Mouse (Mus musculus): ENCODE measurements around the gene Lipa.

The Lipa gene

DNA sequence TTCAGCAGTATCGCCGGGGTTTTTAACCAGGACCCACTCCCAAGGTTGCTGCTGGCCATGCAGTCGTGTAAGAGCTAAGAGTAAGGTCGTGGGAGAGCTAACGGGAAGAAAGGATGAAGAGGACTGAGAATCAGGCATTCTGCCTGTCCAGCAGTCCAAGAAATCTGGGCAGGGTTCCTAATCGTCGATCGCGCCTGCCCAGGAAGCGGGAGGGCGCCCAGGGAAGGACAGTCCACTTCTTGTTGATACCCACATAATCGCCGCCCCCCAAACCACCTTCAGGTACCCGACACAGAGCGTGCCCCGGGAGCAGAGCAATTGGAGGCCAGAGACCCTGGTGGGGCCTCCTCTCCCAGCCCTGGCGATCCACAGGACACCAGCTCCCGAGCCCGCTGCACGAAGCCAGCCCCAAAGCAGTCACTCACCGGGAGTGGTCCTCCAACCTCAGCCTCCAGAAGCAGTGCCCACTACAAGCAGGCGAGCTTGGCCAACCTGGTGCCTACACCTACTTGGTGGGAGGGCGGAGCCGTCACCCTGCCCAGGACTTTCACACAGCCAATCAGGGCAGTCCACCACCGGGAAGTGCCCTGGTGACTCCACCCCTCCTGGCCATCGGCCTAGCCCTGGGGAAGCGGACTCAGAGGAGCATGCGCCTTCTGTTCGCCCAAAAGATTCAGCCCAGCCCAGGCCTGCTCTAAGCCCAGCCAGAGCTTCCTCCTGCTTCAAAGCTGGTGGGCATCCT lies at the start of gene Lipa:
TSS of gene Lipa (minus strand) at position 534 of the 742 bp plus-strand sequence.
- DNase-seq, result peak; percentile 85 to 90

DNA sequence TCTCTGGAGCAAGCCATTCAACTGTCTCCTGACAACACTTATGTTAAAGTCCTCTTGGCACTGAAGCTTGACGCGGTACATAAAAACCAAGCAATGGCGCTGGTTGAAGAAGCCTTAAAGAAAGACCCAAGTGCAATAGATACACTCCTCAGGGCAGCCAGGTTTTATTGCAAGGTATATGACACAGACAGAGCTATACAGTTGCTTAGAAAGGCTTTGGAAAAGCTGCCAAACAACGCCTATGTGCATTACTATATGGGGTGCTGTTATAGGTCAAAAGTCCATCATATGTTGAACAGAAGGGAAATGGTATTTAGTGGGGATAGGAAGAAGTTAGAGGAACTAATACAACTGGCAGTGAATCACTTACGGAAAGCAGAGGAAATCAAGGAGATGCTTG lies 46.4 kb upstream of the Lipa start:
- no peak for DNase-seq

DNA sequence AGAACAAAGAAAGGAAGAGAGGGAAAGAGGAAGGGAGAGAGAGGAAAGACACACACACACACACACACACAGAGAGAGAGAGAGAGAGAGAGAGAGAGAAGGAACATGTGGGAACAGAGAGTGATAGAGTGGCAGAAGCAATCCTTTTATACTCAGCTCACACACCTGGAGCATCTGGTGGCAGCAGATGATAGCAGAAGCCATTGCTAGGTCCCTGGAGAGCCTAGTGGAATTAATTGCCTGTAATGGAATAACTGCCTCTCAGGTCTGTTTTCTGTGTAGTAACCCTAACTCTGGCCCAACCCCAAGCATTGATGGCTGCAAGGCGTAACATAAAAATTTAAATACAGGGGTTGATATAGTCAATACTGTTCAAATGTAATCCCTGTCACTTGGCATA lies 43.8 kb upstream of the Lipa start:
- no peak for DNase-seq

DNA sequence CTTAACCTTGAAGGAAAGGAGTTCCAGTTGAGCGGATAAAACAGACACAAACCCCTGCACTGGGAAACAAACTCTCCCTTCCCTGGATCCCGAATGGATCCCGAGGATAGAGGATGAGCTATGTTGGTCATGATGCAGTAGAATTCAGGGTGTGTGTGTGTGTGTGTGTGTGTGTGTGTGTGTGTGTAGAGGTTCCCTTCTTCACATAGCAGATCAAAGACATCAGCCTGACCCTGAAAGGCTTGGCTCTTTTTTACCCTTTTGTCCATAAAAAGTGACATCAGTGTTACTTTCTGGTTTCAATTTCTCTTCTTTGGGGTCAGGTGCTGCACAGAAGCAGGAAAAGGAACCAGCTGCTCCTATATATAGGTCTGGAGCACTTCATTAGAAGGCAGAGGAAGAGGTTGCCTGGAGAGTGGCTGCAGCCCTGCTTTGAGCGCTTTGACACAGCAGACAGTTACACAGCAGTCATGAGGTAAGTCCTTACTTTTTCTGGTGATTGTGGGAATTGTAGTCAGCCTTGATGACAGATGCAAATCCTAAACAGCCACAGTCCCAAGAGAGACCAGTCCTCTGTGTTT lies 42.7 kb upstream of the Lipa start:
- no peak for DNase-seq

DNA sequence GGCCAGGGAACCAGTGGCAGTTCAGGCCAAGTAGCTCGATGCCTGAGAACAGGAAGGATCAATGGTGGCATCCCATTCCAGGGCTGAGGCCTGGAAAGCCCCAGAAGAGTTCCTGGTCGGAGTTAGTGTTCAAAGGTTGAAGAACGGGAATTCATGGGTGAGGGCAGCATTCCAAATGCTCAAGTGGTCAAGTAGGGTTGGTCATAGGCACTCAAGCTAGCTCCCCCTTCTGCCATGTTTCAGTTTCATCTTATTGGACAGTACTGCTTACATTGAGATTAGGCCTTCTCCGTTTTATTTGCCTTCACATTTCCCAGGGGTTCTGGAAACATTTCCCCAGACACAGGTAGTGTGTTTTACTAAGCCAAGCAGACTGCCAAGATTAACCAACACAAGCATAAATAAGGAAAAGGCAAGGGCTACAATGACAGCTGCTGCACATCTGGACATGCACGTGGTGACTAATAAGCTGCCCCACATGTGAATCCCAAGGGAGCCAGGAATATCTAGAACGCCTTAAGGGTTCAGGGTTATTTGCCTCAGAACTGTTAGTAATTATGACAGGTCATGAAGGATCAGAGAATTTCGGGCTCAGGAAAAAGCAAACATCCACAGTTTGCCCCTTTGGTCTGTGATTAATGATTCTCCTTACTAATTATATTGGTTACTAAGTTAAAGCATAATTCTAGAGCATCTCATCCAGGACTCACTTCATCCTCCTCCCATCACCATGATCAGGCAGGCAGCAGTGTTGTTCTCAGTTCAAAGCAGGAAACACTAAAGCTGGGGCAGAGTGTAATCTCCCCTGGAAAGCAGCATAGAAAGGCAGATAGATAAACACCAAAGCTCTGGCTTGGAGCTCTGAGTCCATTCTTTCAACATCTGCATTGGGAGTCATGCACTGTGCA lies 42.0 kb upstream of the Lipa start:
- no peak for DNase-seq

DNA sequence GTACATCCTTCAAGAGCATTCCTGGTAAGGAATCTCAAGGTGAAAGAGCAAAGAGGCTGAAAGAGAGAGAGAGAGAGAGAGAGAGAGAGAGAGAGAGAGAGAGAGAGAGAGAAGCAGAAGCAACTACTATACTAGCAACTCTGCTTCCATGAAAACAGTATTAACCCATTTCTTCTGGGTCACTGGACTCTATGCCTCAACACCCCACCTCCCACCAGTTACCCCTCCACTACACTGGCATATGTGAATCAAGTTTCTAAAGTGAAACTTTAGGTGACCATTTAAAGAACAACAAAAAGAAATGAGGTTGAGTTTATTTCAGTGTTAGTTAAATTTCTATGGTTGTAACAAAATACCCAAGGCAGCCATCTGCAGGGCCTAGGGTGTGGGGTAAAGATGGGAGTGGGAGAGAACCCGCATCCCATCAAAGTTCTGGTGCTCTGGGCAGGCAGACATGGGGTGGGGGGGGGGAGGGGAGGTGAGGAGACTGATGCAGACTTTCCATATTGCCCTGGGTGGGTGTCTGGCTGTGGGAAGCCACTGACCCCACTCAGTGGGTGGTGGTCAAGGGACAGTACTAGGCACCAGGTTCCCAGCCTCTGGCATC lies 39.0 kb upstream of the Lipa start:
- DNase-seq, result no peak

DNA sequence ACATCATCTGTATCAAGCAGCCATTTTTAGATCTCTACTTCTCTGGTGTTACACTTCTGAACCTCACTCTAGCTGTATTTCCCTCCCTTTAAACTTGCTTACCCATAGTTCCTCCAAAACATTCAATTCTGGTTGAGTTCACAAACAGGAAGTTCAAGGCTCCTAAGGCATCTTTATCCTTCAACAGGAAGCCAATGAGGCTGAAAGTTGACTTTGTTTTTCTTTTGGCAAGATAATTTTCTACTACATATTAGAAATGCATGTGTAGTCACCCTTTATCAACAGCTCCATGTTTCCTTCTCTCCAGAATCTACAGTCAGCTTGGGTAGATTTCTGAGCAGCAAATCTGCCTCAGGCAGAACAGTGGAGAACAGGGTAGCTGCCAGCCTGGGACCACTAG lies 35.3 kb upstream of the Lipa start:
- no peak for DNase-seq

DNA sequence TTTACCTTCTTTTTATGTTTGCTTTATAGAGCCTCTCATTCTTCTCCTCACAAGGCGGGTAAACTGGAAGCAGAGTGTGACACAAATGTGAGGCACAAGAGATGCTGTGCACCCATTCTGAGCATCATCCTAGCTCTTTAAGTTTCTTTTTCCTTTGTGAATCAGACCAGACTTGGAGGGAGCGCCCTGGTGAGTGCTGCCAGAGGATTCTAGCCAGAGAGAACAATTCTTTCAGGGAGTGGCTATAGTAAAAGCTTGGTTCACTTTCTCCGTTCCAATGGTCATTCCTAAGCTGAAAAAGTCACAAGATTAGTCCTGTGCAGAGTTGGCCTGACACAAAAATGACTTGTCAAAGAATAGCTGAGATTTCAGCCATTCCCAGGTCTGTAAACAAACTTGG lies 29.3 kb upstream of the Lipa start:
- DNase-seq, result no peak

DNA sequence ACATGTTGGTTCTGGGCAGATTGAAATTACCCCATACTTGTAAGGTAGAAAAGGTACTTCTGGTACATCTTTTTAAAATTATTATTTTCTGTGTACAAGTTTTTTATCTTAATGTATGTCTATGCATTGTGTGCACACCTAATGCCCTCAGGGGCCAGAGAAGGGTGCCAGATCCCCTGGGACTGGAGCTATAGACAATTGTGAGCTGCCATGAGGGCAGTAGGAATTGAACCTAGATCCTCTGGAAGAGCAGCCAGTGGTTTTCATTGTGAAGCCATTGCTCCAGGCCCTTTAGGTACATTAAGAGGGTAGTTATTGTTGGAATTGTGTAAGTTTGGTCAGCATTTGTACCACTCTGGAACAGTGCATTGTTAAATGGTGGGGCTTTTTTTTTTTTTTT lies 26.8 kb upstream of the Lipa start:
- no peak for DNase-seq

DNA sequence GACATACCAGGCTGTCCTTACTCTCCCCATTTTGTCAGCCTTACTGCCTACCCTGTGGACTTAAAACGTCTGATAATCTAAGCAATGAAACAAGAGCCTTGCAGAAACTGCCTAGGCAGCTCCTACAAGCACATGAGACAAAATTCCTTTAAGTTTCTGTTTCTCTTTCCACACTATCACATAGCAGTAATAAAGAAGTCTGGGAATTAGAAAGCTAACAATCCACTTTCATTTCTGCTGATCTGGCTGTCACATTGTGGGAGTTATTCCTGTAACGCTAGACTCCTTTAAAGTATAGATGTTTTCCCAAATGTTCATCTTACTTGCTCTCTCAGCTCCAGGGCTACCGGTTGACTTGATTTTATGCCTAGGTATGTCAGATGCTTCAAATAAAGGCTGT lies 26.2 kb upstream of the Lipa start:
- no peak for DNase-seq

DNA sequence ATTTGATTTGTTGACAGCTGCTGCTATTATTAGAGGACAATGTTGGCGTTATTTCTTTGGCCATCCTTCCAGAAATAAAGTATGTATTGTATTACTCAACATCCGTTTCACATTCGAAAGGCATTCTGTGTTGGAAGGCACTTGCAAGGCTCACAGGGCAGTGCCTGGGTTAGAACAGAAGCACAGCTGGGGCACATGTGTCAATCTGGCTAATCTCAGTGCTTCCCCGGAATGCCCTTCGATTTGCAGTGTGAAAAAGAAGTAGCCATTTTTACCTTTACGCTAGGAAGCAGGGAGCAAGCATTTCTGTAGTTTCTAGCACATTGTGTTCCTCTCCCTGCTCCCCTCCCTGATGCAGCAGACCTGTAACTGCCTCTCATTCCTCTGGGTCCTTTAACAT lies 25.7 kb upstream of the Lipa start:
- DNase-seq, result no peak

DNA sequence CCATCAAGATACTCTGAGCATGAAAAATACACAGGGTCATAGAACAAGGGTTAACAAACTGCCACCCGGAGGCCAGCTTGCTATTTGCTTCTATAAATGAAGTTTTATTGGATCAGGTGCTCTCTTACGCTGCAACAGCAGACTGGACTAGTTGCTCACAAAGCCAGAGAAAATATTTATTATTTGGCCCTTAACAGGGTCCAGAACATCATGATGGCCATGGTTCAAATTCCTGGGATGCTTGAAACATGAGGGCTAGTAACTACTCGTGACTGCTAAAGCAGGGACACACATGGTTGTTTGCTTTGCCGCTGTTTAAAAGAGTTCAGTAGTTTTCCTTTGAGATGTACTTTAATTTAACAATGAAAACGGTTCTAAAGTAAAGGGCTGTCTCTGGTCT lies 24.7 kb upstream of the Lipa start:
- DNase-seq, result no peak

DNA sequence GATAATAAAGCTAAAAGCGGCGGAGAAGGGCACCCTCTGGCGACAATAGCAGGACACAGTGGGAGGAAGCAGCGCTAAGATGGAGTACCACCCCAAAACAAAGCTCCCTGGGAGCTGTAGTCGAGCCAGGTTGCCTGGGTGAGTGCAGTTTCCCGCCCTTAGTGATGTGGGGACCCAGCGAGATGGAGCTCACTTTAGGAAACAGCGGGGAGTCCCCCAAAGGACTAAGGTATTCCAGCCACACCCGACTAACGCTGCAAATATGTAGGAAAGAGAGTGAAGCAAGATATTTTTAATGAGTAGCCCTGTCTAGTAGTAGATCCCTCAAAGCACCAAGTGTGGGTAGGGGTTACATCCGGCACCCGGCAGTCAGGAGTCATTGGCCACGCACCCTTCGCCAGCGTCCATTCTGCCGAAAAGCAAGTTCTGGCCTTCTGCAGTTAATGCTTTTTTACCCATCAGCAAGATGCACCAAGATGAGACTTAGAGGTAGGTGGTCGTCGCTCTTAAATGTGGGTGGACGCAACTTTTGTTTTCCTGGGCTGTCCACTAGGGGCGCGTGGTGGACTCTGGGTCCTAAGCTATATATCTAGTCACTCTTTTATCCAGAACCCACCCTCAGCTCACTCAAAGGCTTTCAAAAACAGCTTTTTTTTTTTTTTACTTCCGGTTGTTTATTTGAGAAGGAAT lies 23.4 kb upstream of the Lipa start, which contains the start of gene Ifit2:
TSS of gene Ifit2 (plus strand) at position 161 of the 690 bp plus-strand sequence.
- DNase-seq, result peak; percentile 48 to 64

DNA sequence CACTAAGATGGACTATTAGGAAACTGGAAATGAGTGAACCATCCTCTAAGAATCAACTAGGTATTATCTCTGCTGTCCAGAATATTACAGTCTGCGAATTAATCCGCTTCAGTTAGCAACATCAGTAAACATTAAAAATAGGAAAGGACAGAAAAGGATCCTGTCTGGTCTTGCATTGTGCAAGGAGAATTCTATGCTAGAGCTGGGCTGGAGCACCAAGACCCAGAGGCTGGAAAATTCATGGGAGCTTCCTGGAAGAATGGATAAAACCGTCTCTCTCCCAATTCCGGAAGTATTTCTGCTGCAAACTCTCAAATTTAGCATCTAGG lies 22.9 kb upstream of the Lipa start:
- no peak for DNase-seq

DNA sequence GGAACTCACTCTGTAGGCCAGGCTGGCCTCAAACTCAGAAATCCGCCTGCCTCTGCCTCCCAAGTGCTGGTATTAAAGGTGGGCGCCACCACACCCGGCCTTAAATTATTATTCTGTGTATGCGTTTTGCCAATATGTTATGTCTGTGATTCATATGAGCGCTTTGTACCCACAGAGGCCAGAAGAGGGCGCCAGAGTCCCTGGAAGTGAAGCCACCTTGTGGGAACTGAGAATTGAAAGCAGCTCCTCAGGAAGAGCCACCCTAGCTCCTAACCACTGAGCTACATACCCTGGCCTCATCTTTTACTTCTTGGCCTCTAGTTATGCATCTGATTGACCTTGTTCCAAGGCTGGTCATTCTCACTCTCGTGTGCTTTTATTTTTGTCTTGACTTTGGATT lies 20.7 kb upstream of the Lipa start:
- DNase-seq, result peak; percentile 75 to 87

DNA sequence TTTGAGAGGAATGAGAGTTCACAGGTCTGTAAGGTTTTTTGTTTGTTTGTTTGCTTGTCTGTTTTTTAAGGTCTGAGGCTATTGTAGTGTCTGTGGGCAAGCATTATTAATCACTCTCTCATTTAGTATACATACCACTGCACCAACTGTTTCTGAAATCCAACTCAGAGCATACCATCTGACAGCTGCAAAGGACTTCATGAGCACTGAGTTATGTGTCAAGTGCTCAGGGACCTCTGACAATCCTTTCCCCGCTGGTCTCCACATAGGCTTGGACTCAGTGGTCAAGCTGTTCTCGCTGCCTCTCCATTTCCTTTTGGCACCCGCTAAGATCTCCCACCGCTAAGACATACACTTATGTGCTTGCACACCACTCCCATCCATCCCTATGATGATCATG lies 18.9 kb upstream of the Lipa start:
- DNase-seq, result no peak

DNA sequence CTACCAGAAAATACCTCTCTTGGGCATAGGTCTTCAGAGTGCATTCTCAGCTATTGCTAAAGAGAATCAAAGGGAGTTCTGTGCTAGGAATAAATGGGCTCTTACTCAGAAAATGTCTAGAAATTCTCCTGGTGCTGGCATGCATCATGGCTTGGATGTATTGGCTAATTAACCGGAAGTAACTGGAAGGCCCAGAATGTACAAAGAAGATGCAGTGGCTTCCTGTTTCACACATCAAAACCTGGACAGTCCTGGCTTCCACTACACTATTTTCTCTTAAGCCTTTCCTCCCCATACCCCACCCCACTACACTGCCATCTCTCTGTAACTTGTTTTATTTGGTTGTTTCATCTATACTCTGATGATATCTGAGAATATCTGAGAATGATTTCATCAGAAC lies 12.1 kb upstream of the Lipa start:
- no peak for DNase-seq

DNA sequence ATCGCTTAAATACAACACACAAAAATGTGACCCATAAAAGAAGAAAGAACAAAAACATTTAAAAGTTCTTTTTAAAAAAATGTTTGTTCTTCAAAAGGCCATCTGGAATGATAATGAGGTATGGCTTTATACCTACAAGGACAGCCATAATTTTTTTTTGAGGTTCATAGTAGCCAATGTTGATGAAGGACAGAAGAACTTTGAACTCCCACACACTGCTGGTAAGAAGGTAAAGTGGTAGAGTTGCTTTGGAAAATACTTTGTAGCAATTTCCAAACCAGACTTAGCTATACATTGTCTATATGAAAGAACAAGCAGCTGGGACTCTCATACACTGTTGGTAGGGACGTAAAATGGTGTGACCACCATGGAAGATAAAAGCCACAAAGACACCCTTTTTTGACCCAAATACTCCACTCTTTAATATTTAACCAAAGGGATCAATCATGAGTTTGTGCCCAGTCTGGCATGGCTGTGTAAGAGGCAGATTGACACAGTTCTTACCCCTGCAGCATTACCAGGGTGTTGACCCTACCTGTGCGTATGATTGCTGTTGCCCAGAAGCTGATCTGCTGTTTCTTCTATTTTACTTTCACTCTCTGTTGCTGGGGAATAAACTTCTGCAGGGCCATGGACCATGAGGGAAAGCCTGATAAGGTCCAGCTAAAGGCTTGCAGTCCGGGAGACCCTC lies 4.9 kb upstream of the Lipa start:
- DNase-seq, result no peak

DNA sequence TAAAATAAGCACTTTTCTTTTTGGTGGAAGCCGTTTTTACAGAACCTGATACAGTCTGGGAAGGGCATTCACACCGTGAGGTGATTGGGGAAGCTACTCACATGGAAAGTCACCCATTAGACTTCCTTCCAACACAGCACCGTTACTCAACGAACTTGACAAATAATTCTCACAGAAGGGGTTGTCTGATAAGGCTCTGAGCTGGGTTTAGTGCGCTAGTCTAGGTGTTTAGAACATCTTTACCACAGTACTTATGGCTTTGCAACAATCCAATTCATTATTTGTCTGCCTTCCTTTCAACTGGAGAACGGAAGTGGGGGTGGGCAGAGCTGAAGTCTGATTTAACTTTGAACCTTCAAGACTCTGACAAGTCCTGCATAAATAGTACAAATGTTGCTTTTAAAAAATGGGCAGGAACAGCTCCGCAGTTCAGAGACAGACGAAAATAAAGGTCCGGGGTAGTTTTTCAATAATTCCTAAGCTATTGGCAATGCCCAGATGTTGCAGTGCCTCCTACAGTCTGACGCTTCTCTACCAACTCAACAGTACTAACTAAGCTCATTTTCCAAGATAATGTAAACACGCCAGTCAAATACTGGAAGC lies 852 bp downstream of the Lipa start:
- peak in 1 of 2 experiments; percentile 38 for DNase-seq

DNA sequence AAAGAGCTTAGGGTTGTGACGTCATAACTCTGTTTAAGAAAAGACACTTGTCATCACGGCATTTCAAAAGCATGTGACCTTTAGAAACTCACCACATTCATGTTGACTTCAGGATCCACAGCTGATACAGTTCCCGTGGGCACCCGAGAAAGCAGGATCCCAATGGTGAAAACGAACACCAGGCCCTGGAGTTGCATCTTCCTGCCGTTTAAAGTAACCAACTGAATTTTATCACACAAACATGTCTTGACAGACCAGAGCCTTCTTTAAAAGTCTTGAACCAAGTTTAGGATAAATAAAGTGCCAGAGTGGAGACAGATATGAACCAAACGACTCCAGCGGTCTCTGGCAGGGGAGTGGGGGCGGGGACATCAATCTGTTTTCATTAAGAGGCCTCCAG lies 2.6 kb downstream of the Lipa start:
- no peak for DNase-seq

DNA sequence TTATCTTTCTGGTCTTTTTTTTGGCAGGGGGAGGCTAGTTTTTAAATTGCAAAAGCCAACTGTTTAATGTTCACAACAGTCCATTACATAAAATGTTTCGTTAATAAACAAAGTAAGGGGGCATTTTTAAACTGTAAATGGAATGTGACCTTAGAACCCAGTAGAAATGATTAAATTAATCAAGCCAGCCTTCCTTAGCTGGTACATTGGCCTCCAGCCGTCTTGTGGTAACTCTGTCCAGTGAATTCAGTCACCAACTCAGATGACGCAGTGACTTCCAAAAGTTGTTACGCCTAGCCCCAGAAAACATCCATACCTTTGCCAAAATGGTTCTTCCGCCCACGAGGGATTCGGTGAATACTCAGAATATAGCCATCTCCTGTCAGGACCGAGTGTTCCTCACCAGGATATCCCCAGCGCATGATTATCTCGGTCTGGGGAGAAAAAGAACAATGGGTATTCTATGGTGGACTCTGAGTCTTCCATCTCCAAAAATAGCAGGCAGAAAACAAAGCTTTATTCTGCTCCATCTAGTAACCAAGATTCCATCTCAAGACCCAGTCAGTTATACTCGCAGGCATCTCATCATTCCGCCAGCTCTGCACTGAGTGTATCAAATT lies 4.1 kb downstream of the Lipa start:
- no peak for DNase-seq

Data from spleen, adult 18-20 months (tissue).